Mouse (Mus musculus) MEL (cell line): Measurements from ENCODE around the gene Trpc7. TPM values are rescaled to one million over a fixed set of nuclear protein-coding genes. Genes with fewer than 3 reads are reported as not detected.

Experiments used
- DNase-seq: peaks from one replicate; pipeline ENCODE4 v3.0.0; 2011; ENCODE audit warnings: low read depth, low spot score
- H3K27ac ChIP-seq: 2 replicates; pipeline ENCODE4 v1.5.1; 2012; ENCODE audit warnings: low read depth, mild to moderate bottlenecking, control low read depth, low read length, moderate library complexity; ENCODE audit not compliant: control insufficient read depth
- H3K27me3 ChIP-seq, 2 experiments: fragments of 150-350 bp in 1 of 2; sonication (generic) in 1 of 2; 2 replicates each; pipeline ENCODE4 v1.6.1; 2012; ENCODE audit warnings: low read length in 2 of 2, mild to moderate bottlenecking in 2 of 2, improper control_type of control experiment in 1 of 2, moderate library complexity in 1 of 2; ENCODE audit not compliant: insufficient read depth in 2 of 2, control insufficient read depth in 1 of 2
- H3K36me3 ChIP-seq, 2 experiments: 2 replicates each; pipeline ENCODE4 v1.6.1; 2012 to 2014; ENCODE audit warnings: low read length in 2 of 2, improper control_type of control experiment in 1 of 2, inconsistent platforms in 1 of 2, mild to moderate bottlenecking in 1 of 2; ENCODE audit not compliant: insufficient read depth in 2 of 2, control insufficient read depth in 1 of 2
- H3K4me1 ChIP-seq, 2 experiments: fragments of 150-350 bp in 1 of 2; sonication (generic) in 1 of 2; 2 replicates each; pipeline ENCODE4 v1.6.1; 2012; ENCODE audit warnings: low read length in 2 of 2, improper control_type of control experiment in 1 of 2, mild to moderate bottlenecking in 1 of 2; ENCODE audit not compliant: insufficient read depth in 2 of 2, control insufficient read depth in 1 of 2
- H3K4me3 ChIP-seq, 2 experiments: fragments of 150-350 bp in 1 of 2; sonication (generic) in 1 of 2; 2 replicates each; pipeline ENCODE4 v1.5.1; 2012; ENCODE audit warnings: low read depth in 2 of 2, low read length in 2 of 2, mild to moderate bottlenecking in 2 of 2, moderate library complexity in 2 of 2, control low read depth in 1 of 2, improper control_type of control experiment in 1 of 2; ENCODE audit not compliant: control insufficient read depth in 1 of 2, insufficient read depth in 1 of 2
- H3K79me2 ChIP-seq: 2 replicates; pipeline ENCODE4 v1.6.1; 2012; ENCODE audit warnings: mild to moderate bottlenecking, low read length, moderate library complexity; ENCODE audit not compliant: control insufficient read depth, poor library complexity, insufficient read depth
- H3K9ac ChIP-seq: 2 replicates; pipeline ENCODE4 v1.6.1; 2012; ENCODE audit warnings: low read depth, mild to moderate bottlenecking, control low read depth, low read length, moderate library complexity; ENCODE audit not compliant: control insufficient read depth, poor library complexity, severe bottlenecking
- H3K9me3 ChIP-seq: fragments of 150-350 bp; sonication (generic); replicated peaks from 2 replicates; pipeline ENCODE4 v1.6.1; 2012; ENCODE audit warnings: mild to moderate bottlenecking, low read length, improper control_type of control experiment, moderate library complexity; ENCODE audit not compliant: insufficient read depth
- BHLHE40 ChIP-seq: IDR thresholded peaks from 2 replicates; pipeline ENCODE4 v1.6.1; 2012; ENCODE audit warnings: low read depth, mild to moderate bottlenecking, inconsistent platforms, low read length, improper control_type of control experiment, borderline replicate concordance
- ELF1 ChIP-seq: IDR thresholded peaks from 2 replicates; pipeline ENCODE4 v1.6.1; 2014; ENCODE audit warnings: low read depth, mild to moderate bottlenecking, inconsistent platforms, low read length, improper control_type of control experiment, moderate library complexity
- GATA1 ChIP-seq: IDR thresholded peaks from 2 replicates; pipeline ENCODE4 v1.6.1; 2011; ENCODE audit warnings: low read depth, low read length, improper control_type of control experiment
- HCFC1 ChIP-seq: IDR thresholded peaks from 2 replicates; pipeline ENCODE4 v1.6.1; 2012; ENCODE audit warnings: low read depth, mild to moderate bottlenecking, inconsistent platforms, low read length, improper control_type of control experiment, moderate library complexity
- MAFK ChIP-seq: IDR thresholded peaks from 2 replicates; pipeline ENCODE4 v1.6.1; 2011; ENCODE audit warnings: low read depth, mild to moderate bottlenecking, low read length, improper control_type of control experiment, borderline replicate concordance
- MAZ ChIP-seq: IDR thresholded peaks from 2 replicates; pipeline ENCODE4 v1.6.1; 2012; ENCODE audit warnings: low read depth, mild to moderate bottlenecking, inconsistent platforms, low read length, improper control_type of control experiment
- MEF2A ChIP-seq: IDR thresholded peaks from 2 replicates; pipeline ENCODE4 v1.6.1; 2014; ENCODE audit warnings: low read depth, mild to moderate bottlenecking, inconsistent platforms, low read length, improper control_type of control experiment; ENCODE audit not compliant: poor library complexity, insufficient replicate concordance, severe bottlenecking; ENCODE audit errors: extremely low read depth
- MXI1 ChIP-seq: IDR thresholded peaks from 2 replicates; pipeline ENCODE4 v1.6.1; 2011; ENCODE audit warnings: mild to moderate bottlenecking, low read depth, low read length, improper control_type of control experiment
- RAD21 ChIP-seq: IDR thresholded peaks from 2 replicates; pipeline ENCODE4 v1.6.1; 2011; ENCODE audit warnings: mild to moderate bottlenecking, low read depth, low read length, improper control_type of control experiment
- RCOR1 ChIP-seq: IDR thresholded peaks from 2 replicates; pipeline ENCODE4 v1.6.1; 2012; ENCODE audit warnings: low read depth, mild to moderate bottlenecking, inconsistent platforms, low read length, improper control_type of control experiment
- TAL1 ChIP-seq: IDR thresholded peaks from 2 replicates; pipeline ENCODE4 v1.6.1; 2012; ENCODE audit warnings: mild to moderate bottlenecking, inconsistent platforms, low read length, moderate library complexity, mixed read lengths
- TBP ChIP-seq: IDR thresholded peaks from 2 replicates; pipeline ENCODE4 v1.8.0; 2011; ENCODE audit warnings: low read depth, low read length, improper control_type of control experiment
- TCF12 ChIP-seq: IDR thresholded peaks from 2 replicates; pipeline ENCODE4 v1.6.1; 2014; ENCODE audit warnings: low read depth, mild to moderate bottlenecking, inconsistent platforms, low read length, improper control_type of control experiment, moderate library complexity
- UBTF ChIP-seq: IDR thresholded peaks from 2 replicates; pipeline ENCODE4 v1.6.1; 2012; ENCODE audit warnings: low read depth, mild to moderate bottlenecking, inconsistent platforms, low read length, improper control_type of control experiment, moderate library complexity, borderline replicate concordance; ENCODE audit not compliant: insufficient read depth
- USF1 ChIP-seq: IDR thresholded peaks from 2 replicates; pipeline ENCODE4 v1.6.1; 2014; ENCODE audit warnings: low read depth, mild to moderate bottlenecking, inconsistent platforms, low read length, improper control_type of control experiment, moderate library complexity
- polyA plus RNA-seq, 2 experiments: library from polyadenylated mRNA; stranded (reverse) in 1 of 2; unstranded in 1 of 2; fragments of >175 nt in 1 of 2; fragments of >200 nt in 1 of 2; gene quantifications; 2 replicates each; pipeline versions ENCODE4 v1.2.1 to v1.2.4; 2012; ENCODE audit warnings: low replicate concordance in 2 of 2, low read depth in 1 of 2; ENCODE audit not compliant: insufficient read length in 2 of 2, insufficient read depth in 1 of 2, missing spikeins in 1 of 2
- total RNA-seq: library from RNA; depleted of rRNA; stranded (reverse); fragments of 300-350 nt; gene quantifications from 2 replicates; pipeline ENCODE4 v1.2.3, GENCODE M21; 2012

Trpc7 gene
- total and polyA plus RNA-seq, 3 experiments = not detected

DNA sequence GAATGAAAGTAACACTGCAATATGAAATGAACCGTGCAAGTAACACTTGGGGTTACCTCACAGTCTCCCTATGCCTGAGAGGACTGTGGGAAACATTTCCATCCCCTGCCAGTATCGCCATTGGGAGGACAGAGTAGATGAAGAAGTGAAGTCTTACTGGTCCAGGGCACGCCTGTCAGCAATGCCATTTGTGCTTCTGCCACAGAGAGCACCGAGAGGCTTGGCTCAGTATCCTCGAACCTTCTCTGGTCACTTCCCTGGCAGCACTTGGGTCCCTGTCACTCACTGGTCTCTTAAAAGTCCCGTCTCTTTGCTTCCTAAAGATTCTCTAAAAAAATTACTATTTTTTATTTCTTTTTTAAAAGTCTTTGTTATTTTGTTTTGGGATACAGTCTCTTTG, 155.3 kb downstream of the Trpc7 start:
- H3K27me3 ChIP-seq = no peaks in the 10 kb centered on the region
- no peak overlapping the region for H3K9ac ChIP-seq
- H3K4me1 ChIP-seq = no peaks in the 10 kb centered on the region; a peak in 1 of 4 replicates
- no peak overlapping the region for H3K27ac ChIP-seq
- H3K4me3 ChIP-seq = no peak overlapping the region
- no peak for TF ChIP-seq ELF1
- TF ChIP-seq TCF12 = no peak
- no peak for TF ChIP-seq GATA1
- TF ChIP-seq MEF2A = no peak
- TF ChIP-seq UBTF = no peak
- no peak for TF ChIP-seq MXI1
- no peak for TF ChIP-seq MAZ
- H3K36me3 ChIP-seq = no peaks in the 10 kb centered on the region; a peak in 1 of 4 replicates
- H3K79me2 ChIP-seq = no peaks in the 10 kb centered on the region
- H3K9me3 ChIP-seq = no peaks in the 10 kb centered on the region
- DNase-seq = no peak

DNA sequence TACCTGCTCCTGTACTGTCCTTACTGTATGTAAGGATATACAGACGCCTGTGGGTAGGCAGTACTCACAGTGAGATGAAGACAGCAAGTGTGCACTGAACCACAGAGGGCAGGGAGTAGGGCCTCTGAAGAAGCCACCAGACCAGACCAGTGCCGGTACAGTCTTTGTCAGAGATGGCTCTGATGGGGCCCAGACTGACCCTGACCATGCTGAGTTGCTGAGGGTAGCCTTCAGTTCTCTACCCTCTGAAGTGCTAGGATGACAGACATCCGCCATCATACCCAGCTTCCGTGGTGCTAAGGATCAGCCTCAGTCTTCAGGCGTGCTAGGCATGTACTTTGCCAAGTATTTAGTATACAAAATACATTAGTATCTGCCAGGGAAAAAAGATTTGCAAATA, 156.2 kb downstream of the Trpc7 start:
- TF ChIP-seq MAZ (no peak), TAL1 (no peak), TBP (no peak), RAD21 (no peak), USF1 (no peak), MAFK (no peak), BHLHE40 (no peak), RCOR1 (no peak), HCFC1 (no peak)
- peaks cover 0 to 4% of the 10 kb centered on the region in 2 experiments; a peak in 3 of 4 replicates for H3K36me3 ChIP-seq

More for the DNA sequence above, 156.2 kb downstream of the Trpc7 start:
- Histone ChIP-seq H3K4me3 (no peak overlapping the region), H3K9ac (no peak overlapping the region), H3K27me3 (no peaks in the 10 kb centered on the region), H3K9me3 (no peaks in the 10 kb centered on the region), H3K4me1 (peaks cover 1 to 4% of the 10 kb centered on the region in 2 experiments), H3K27ac (no peak overlapping the region), H3K79me2 (no peaks in the 10 kb centered on the region)
- no peak for DNase-seq
